ENCODE assay signal across 10 mouse cellular contexts in genomic region chr8:124070363-124071324, GRCm38 (mm10). TPM values are rescaled to one million over a fixed set of nuclear protein-coding genes. Genes with fewer than 3 reads are reported as not detected.
A peak's percentile ranks its signal among the peaks of the same experiment; 100 is the strongest.
DNase-seq lines count a peak whose midpoint lies in the region; ATAC-seq lines count a peak whose summit lies in the region.
"Had no signal": no experiment of that assay in that cellular context is flagged by ENCODE, and none has a peak within 500 bp of the region (broad histone marks: within the 10 kb centered on the region; RNA-seq: fewer than 3 reads in every experiment).

No protein-coding gene starts in this region.

- no peak overlapping the region for H3K4me2 ChIP-seq in kidney, embryonic 14.5 days (replicated peaks; ENCODE audit: low read depth, low read length)
- no peak overlapping the region for H3K4me2 ChIP-seq in neural tube, embryonic 14.5 days (ENCODE audit: low read depth, low read length)
- H3K4me2 ChIP-seq in intestine, embryonic 15.5 days (replicated peaks), result no peak overlapping the region

- no peak overlapping the region for H3K27ac ChIP-seq in kidney, embryonic 14.5 days (ENCODE audit: low read depth, low read length)
- H3K27ac ChIP-seq in neural tube, embryonic 14.5 days (ENCODE audit: low read depth, low read length), result peak overlapping the region; percentile 35
- H3K27ac ChIP-seq in intestine, embryonic 15.5 days, result no peak overlapping the region
- H3K27ac ChIP-seq: heart, adult 2 months had no signal

- no peak overlapping the region for H3K4me3 ChIP-seq in kidney, embryonic 14.5 days (ENCODE audit: low read length)
- H3K4me3 ChIP-seq in neural tube, embryonic 14.5 days (ENCODE audit: low read depth, low read length), result no peak overlapping the region
- no peak overlapping the region for H3K4me3 ChIP-seq in intestine, embryonic 15.5 days (replicated peaks)
- H3K4me3 ChIP-seq: heart, adult 2 months had no signal

- no peak overlapping the region for H3K9ac ChIP-seq in kidney, embryonic 14.5 days (ENCODE audit: low read depth, low read length)
- H3K9ac ChIP-seq in neural tube, embryonic 14.5 days (replicated peaks; ENCODE audit: low read depth, low read length), result no peak overlapping the region
- H3K9ac ChIP-seq in intestine, embryonic 15.5 days, result no peak overlapping the region

- no peaks in the 10 kb centered on the region for H3K9me3 ChIP-seq in kidney, embryonic 14.5 days (ENCODE audit: control insufficient read depth, low read length)
- no peaks in the 10 kb centered on the region for H3K9me3 ChIP-seq in neural tube, embryonic 14.5 days (ENCODE audit: control insufficient read depth, low read length)
- H3K9me3 ChIP-seq in intestine, embryonic 15.5 days, result no peaks in the 10 kb centered on the region

- ATAC-seq in kidney, embryonic 14.5 days (ENCODE audit: low FRiP score, low TSS enrichment), result no peak
- peak; percentile 76 for ATAC-seq in common myeloid progenitor, adult 5-6 weeks (replicated peaks; ENCODE audit: low read depth, poor library complexity, severe bottlenecking)
- ATAC-seq in frontal cortex, adult (ENCODE audit: low TSS enrichment), result peak; percentile 31; the same call in 1 of the 2 replicates
- peak; percentile 74 for ATAC-seq in neural tube, embryonic 14.5 days (ENCODE audit: low read depth)
- no peak for ATAC-seq in intestine, embryonic 15.5 days
- ATAC-seq: Patski had no signal

- H3K27me3 ChIP-seq in kidney, embryonic 14.5 days (ENCODE audit: control insufficient read depth, insufficient read depth, low read length), result no peaks in the 10 kb centered on the region
- no peaks in the 10 kb centered on the region for H3K27me3 ChIP-seq in neural tube, embryonic 14.5 days (ENCODE audit: control insufficient read depth, insufficient read depth, low read length)
- no peaks in the 10 kb centered on the region for H3K27me3 ChIP-seq in intestine, embryonic 15.5 days (replicated peaks)
- H3K27me3 ChIP-seq: Patski had no signal

- WGBS in kidney, embryonic 14.5 days, result 33% methylated on average over 18 of the region's 18 CpGs
- WGBS in neural tube, embryonic 14.5 days, result 23% methylated on average over 18 of the region's 18 CpGs
- 54% methylated on average over 18 of the region's 18 CpGs for WGBS in intestine, embryonic 15.5 days

- H3K36me3 ChIP-seq in kidney, embryonic 14.5 days (ENCODE audit: control insufficient read depth, insufficient read depth, low read length), result no peaks in the 10 kb centered on the region
- no peaks in the 10 kb centered on the region for H3K36me3 ChIP-seq in neural tube, embryonic 14.5 days (ENCODE audit: control insufficient read depth, insufficient read depth, low read length)
- H3K36me3 ChIP-seq in intestine, embryonic 15.5 days, result no peaks in the 10 kb centered on the region

- no peaks in the 10 kb centered on the region; the same call in 1 of the 2 replicates for H3K4me1 ChIP-seq in kidney, embryonic 14.5 days (ENCODE audit: control insufficient read depth, insufficient read depth, low read length)
- H3K4me1 ChIP-seq in neural tube, embryonic 14.5 days (ENCODE audit: control insufficient read depth, insufficient read depth, low read length), result peaks cover 13% of the 10 kb centered on the region; the same call in 1 of the 2 replicates
- H3K4me1 ChIP-seq in intestine, embryonic 15.5 days (replicated peaks), result no peaks in the 10 kb centered on the region

- DNase-seq in kidney, adult 11 months, result peak; percentile 5
- peak; percentile 47 to 59 for DNase-seq in layer of hippocampus, postnatal 10 days (ENCODE audit: low spot score in 2 of 2)
- no peak for DNase-seq in adrenal gland, postnatal 4 days (ENCODE audit: low spot score in 2 of 2)

RNA-seq across cellular contexts. Expression of gene Urb2, which starts 49.3 kb away (rescaled TPM):
- 4.8 and 10.2 TPM in 2 replicates for polyA plus RNA-seq in kidney, embryonic 14.5 days (2014; fragmentation: Nextera tagmentation; extraction: Ambion mirVana)
- 25.4 and 28.0 TPM in 2 replicates for total RNA-seq in common myeloid progenitor, adult 5-6 weeks (2017)
- 10 to 100 TPM; 11.9 to 12.0 TPM for total RNA-seq in layer of hippocampus, postnatal 10 days (2021)
- polyA plus RNA-seq in neural tube, embryonic 14.5 days (2014; fragmentation: Nextera tagmentation; extraction: Ambion mirVana), result 6.3 and 6.7 TPM in 2 replicates
- 10 to 100 TPM; 14.1 to 14.3 TPM for total RNA-seq in adrenal gland, postnatal 4 days (2021)
- 3.8 and 4.6 TPM in 2 replicates for polyA plus RNA-seq in intestine, embryonic 15.5 days (2015; fragmentation: Nextera tagmentation; extraction: Ambion mirVana)

RNA-seq across cellular contexts. Expression of gene Taf5l, which starts 49.4 kb away (rescaled TPM):
- polyA plus RNA-seq in kidney, embryonic 14.5 days (2014; fragmentation: Nextera tagmentation; extraction: Ambion mirVana), result 29.6 and 53.3 TPM in 2 replicates
- 45.6 and 46.5 TPM in 2 replicates for total RNA-seq in common myeloid progenitor, adult 5-6 weeks (2017)
- 10 to 100 TPM; 23.3 to 23.4 TPM for total RNA-seq in layer of hippocampus, postnatal 10 days (2021)
- 22.4 and 28.3 TPM in 2 replicates for polyA plus RNA-seq in neural tube, embryonic 14.5 days (2014; fragmentation: Nextera tagmentation; extraction: Ambion mirVana)
- 10 to 100 TPM; 33.7 to 34.4 TPM for total RNA-seq in adrenal gland, postnatal 4 days (2021)
- polyA plus RNA-seq in intestine, embryonic 15.5 days (2015; fragmentation: Nextera tagmentation; extraction: Ambion mirVana), result 40.0 and 40.6 TPM in 2 replicates

Comparison
In these comparisons a context has a peak if more than half of its experiments do, and no peak if none do; other contexts are left out.
1. DNase-seq: peak in kidney, adult 11 months (single experiment) and layer of hippocampus, postnatal 10 days (2 of 2); none in adrenal gland, postnatal 4 days (0 of 2).
2. ATAC-seq: peak in common myeloid progenitor, adult 5-6 weeks (single experiment), frontal cortex, adult (single experiment) and neural tube, embryonic 14.5 days (single experiment); none in kidney, embryonic 14.5 days (single experiment) and intestine, embryonic 15.5 days (single experiment).